Mouse (Mus musculus) gastrocnemius, postnatal 4 days (tissue): ENCODE data around the gene Pla1a. TPM values are rescaled to one million over a fixed set of nuclear protein-coding genes. Genes with fewer than 3 reads are reported as not detected.

Source experiments
- DNase-seq, 2 experiments: peaks; one replicate each; pipeline ENCODE4 v3.0.0; 2021 to 2022; ENCODE audit warnings: low spot score in 2 of 2, mixed read lengths in 2 of 2
- total RNA-seq, 2 experiments: library from RNA; stranded (reverse); gene quantifications; 2 replicates each; pipeline ENCODE4 v1.2.3; 2021

The Pla1a gene
- total RNA-seq, 2 experiments from 2014 or later, result 1.5 to 2.0 TPM

GRCm38 (mm10) chr16:38440403-38440802 lies 7.5 kb upstream of the Pla1a start:
- no peak for DNase-seq

- no peak for DNase-seq
Observed at GRCm38 (mm10) chr16:38439190-38439589, 6.2 kb upstream of the Pla1a start.

- DNase-seq, result no peak
Observed at GRCm38 (mm10) chr16:38434295-38434795, 1.4 kb upstream of the Pla1a start.

- no peak for DNase-seq
Observed at GRCm38 (mm10) chr16:38433514-38433913, 569 bp upstream of the Pla1a start.

- no peak for DNase-seq
Observed at GRCm38 (mm10) chr16:38431446-38432185, 1.3 kb downstream of the Pla1a start.

- DNase-seq, result no peak
Observed at GRCm38 (mm10) chr16:38425799-38426198, 7.1 kb downstream of the Pla1a start.

GRCm38 (mm10) chr16:38425374-38425773 lies 7.6 kb downstream of the Pla1a start:
- DNase-seq, result no peak

- DNase-seq, result no peak
Observed at GRCm38 (mm10) chr16:38414953-38415352, 18.0 kb downstream of the Pla1a start.

GRCm38 (mm10) chr16:38408416-38408815 lies 24.5 kb downstream of the Pla1a start:
- no peak for DNase-seq

GRCm38 (mm10) chr16:38407584-38407983 lies 25.4 kb downstream of the Pla1a start:
- no peak for DNase-seq

GRCm38 (mm10) chr16:38406708-38407107 lies 26.2 kb downstream of the Pla1a start:
- DNase-seq, result no peak

- no peak for DNase-seq
Observed at GRCm38 (mm10) chr16:38406293-38406692, 26.7 kb downstream of the Pla1a start.

- DNase-seq, result no peak
Observed at GRCm38 (mm10) chr16:38403639-38404038, 29.3 kb downstream of the Pla1a start.

GRCm38 (mm10) chr16:38401468-38401867 lies 31.5 kb downstream of the Pla1a start:
- DNase-seq, result no peak

GRCm38 (mm10) chr16:38400311-38400960 lies 32.5 kb downstream of the Pla1a start:
- no peak for DNase-seq

- peak in 1 of 2 experiments; percentile 53 for DNase-seq
Observed at GRCm38 (mm10) chr16:38399531-38400231, 33.3 kb downstream of the Pla1a start.

- no peak for DNase-seq
Observed at GRCm38 (mm10) chr16:38399076-38399475, 33.9 kb downstream of the Pla1a start.

- no peak for DNase-seq
Observed at GRCm38 (mm10) chr16:38398266-38398665, 34.7 kb downstream of the Pla1a start.

GRCm38 (mm10) chr16:38396155-38396554 lies 36.8 kb downstream of the Pla1a start:
- DNase-seq, result peak in 1 of 2 experiments; percentile 72

GRCm38 (mm10) chr16:38395060-38395730 lies 37.8 kb downstream of the Pla1a start:
- no peak for DNase-seq

- no peak for DNase-seq
Observed at GRCm38 (mm10) chr16:38394191-38394618, 38.7 kb downstream of the Pla1a start.
